Mouse (Mus musculus) thymus, adult 2 months (tissue): Measurements from ENCODE around the gene Nek8. TPM values are rescaled to one million over a fixed set of nuclear protein-coding genes. Genes with fewer than 3 reads are reported as not detected.

ENCODE experiments used
- DNase-seq: peaks from one replicate; pipeline ENCODE4 v3.0.0; 2021
- H3K27ac ChIP-seq: fragments of 200-500 bp; 2 replicates; pipeline ENCODE4 v1.5.1; 2012; ENCODE audit warnings: low read length, control low read depth; ENCODE audit not compliant: control insufficient read depth, insufficient read depth
- H3K27me3 ChIP-seq: fragments of 200-500 bp; 2 replicates; pipeline ENCODE4 v1.6.1; 2012; ENCODE audit warnings: mild to moderate bottlenecking, low read length, moderate library complexity, mixed read lengths; ENCODE audit not compliant: control insufficient read depth, insufficient read depth
- H3K36me3 ChIP-seq: fragments of 200-500 bp; 2 replicates; pipeline ENCODE4 v1.6.1; 2012; ENCODE audit warnings: mild to moderate bottlenecking, low read length, moderate library complexity; ENCODE audit not compliant: control insufficient read depth, insufficient read depth
- H3K4me1 ChIP-seq: fragments of 200-500 bp; replicated peaks from 2 replicates; pipeline ENCODE4 v1.6.1; 2012; ENCODE audit warnings: low read length; ENCODE audit not compliant: control insufficient read depth, insufficient read depth
- H3K4me3 ChIP-seq: fragments of 200-500 bp; 2 replicates; pipeline ENCODE4 v1.5.1; 2012; ENCODE audit warnings: mild to moderate bottlenecking, low read length, control low read depth, moderate library complexity; ENCODE audit not compliant: control insufficient read depth, insufficient read depth
- CTCF ChIP-seq: fragments of 200-500 bp; IDR thresholded peaks from 2 replicates; pipeline ENCODE4 v1.5.1; 2012; ENCODE audit warnings: mild to moderate bottlenecking, control low read depth, low read length, moderate library complexity, borderline replicate concordance; ENCODE audit not compliant: control insufficient read depth, poor library complexity, insufficient read depth; ENCODE audit errors: extremely low read depth
- POLR2A ChIP-seq: fragments of 200-500 bp; IDR thresholded peaks from 2 replicates; pipeline ENCODE4 v1.6.1; 2012; ENCODE audit warnings: mild to moderate bottlenecking, low read length, control low read depth, moderate library complexity; ENCODE audit not compliant: control insufficient read depth, poor library complexity, insufficient read depth; ENCODE audit errors: extremely low read depth
- whole genome bisulfite sequencing: fragments of 180-500 bp; shearing (Covaris S2); methylation state at CpG from one replicate; pipeline ENCODE4 v1.1.7; 2018; 5-methylcytosine and 5-hydroxymethylcytosine counted together
- polyA plus RNA-seq: library from polyadenylated mRNA; depleted of rRNA; stranded (reverse); fragments of >200 nt; gene quantifications from 2 replicates; pipeline ENCODE4 v1.2.3, GENCODE M21; 2012; rRNA removed

Nek8 gene
- polyA plus RNA-seq, result 27.0 and 27.4 TPM in 2 replicates

- H3K4me1 ChIP-seq, result peaks cover 15% of the 10 kb centered on the region
- TF ChIP-seq CTCF (peak; percentile 7; the same call in 1 of the 2 replicates), POLR2A (0 out of 2 replicates have a peak, but pooled peaks have one; percentile 34)
- H3K36me3 ChIP-seq, result peaks cover 17% of the 10 kb centered on the region
- under 1% methylated on average over 32 of the region's 32 CpGs for WGBS
- H3K27me3 ChIP-seq, result no peaks in the 10 kb centered on the region
- peak within 1 kb of the TSS; percentile 56 for H3K27ac ChIP-seq
- peak; percentile 95 for DNase-seq
- H3K4me3 ChIP-seq, result peak within 1 kb of the TSS; percentile 66
Measured at GRCm38 (mm10) chr11:78176402-78176862, at the start of gene Nek8, which contains the start of gene Tlcd1. Nek8 (minus strand) TSS chr11:78176675. Tlcd1 (plus strand) TSS chr11:78176711.

DNA sequence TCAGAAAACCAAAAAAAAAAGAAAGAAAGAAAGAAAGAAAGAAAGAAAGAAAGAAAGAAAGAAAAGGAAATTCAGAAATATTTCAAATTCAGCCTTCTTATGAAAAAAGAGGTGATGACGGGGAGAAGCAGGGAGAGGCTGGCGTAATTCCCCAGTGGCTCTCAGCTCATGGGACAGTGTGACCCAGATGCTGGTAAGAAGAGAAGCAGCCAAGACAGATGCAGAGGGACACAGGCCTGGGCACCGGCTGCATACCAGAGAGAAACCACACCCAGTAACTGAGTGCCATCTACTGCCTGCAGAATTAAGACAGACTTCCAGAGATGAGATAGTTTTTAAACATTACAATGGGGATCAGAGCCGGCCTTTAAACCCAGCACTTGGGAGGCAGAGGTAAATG lies 47.1 kb upstream of the Nek8 start:
- no peak for DNase-seq
- Histone ChIP-seq H3K36me3 (peaks cover 95% of the 10 kb centered on the region), H3K4me3 (no peak overlapping the region), H3K27me3 (no peaks in the 10 kb centered on the region), H3K27ac (no peak overlapping the region), H3K4me1 (no peaks in the 10 kb centered on the region)
- no peak for TF ChIP-seq CTCF
- no peak for TF ChIP-seq POLR2A
- 98% methylated on average over 4 of the region's 4 CpGs for WGBS

DNA sequence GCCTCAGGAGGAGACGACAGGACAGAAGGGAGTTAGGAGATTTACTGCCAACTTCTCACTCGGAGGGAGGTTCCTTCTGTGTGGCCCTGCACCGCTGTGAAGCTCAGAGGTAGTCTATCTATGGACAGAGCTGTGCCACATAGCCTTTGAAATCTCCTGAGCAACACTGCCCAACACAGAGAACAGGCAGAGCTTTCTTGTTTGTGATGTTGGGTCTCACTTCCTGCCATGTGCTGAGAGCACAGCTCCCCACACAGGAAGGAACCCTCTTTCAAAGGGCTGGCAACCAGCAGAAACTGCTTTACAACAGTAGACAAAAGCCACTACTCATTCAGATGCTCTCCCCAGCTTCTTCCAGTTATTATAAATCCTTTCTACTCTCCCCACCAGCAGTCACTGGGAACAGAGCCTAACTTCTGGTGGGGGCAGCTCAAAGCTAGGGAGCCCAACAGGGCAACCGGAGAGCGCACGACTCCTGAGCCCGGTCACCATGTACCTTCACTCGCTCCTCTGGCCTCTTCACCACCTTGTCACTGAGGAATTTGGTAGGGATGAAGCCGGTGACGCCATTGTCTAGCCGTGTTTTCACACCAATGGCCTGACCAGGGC lies 39.3 kb upstream of the Nek8 start:
- TF ChIP-seq POLR2A, result no peak
- no peak for TF ChIP-seq CTCF
- WGBS, result 66% methylated on average over 11 of the region's 11 CpGs
- DNase-seq, result peak; percentile 50
- no peak overlapping the region for H3K4me3 ChIP-seq
- H3K36me3 ChIP-seq, result peaks cover 78% of the 10 kb centered on the region
- peaks cover 10% of the 10 kb centered on the region for H3K4me1 ChIP-seq
- peak overlapping the region; percentile 69 for H3K27ac ChIP-seq
- H3K27me3 ChIP-seq, result no peaks in the 10 kb centered on the region

GRCm38 (mm10) chr11:78213086-78213817 lies 36.8 kb upstream of the Nek8 start:
- DNase-seq, result no peak
- 58% methylated on average over 14 of the region's 14 CpGs for WGBS
- H3K36me3 ChIP-seq, result peaks cover 80% of the 10 kb centered on the region

GRCm38 (mm10) chr11:78211513-78211912 lies 35.0 kb upstream of the Nek8 start:
- Histone ChIP-seq H3K27ac (no peak overlapping the region), H3K36me3 (peaks cover 81% of the 10 kb centered on the region), H3K27me3 (no peaks in the 10 kb centered on the region), H3K4me1 (peaks cover 10% of the 10 kb centered on the region), H3K4me3 (no peak overlapping the region)
- no peak for TF ChIP-seq POLR2A
- no peak for TF ChIP-seq CTCF
- DNase-seq, result no peak
- WGBS, result 96% methylated on average over 5 of the region's 5 CpGs

More at GRCm38 (mm10) chr11:78213086-78213817, 36.8 kb upstream of the Nek8 start:
- Histone ChIP-seq H3K4me1 (peaks cover 10% of the 10 kb centered on the region), H3K27ac (no peak overlapping the region), H3K27me3 (no peaks in the 10 kb centered on the region), H3K4me3 (no peak overlapping the region)
- TF ChIP-seq CTCF, result no peak
- TF ChIP-seq POLR2A, result no peak

- peaks cover 88% of the 10 kb centered on the region for H3K36me3 ChIP-seq
- H3K4me3 ChIP-seq, result no peak overlapping the region
- H3K27ac ChIP-seq, result no peak overlapping the region
- 94% methylated on average over 7 of the region's 7 CpGs for WGBS
- no peak for DNase-seq
- no peaks in the 10 kb centered on the region for H3K27me3 ChIP-seq
- TF ChIP-seq CTCF (no peak), POLR2A (no peak)
- H3K4me1 ChIP-seq, result peaks cover 3% of the 10 kb centered on the region
Measured at GRCm38 (mm10) chr11:78210615-78211014, 34.1 kb upstream of the Nek8 start.
